Mouse (Mus musculus) mesoderm, embryonic 11.5 days (tissue): Measurements from ENCODE around the gene Aqp3.
A peak's percentile ranks its signal among the peaks of the same experiment; 100 is the strongest.
"Not testable (repeated sequence)": the region's sequence is repeated elsewhere in the genome, so short reads cannot be mapped to it uniquely, and the experiment has no call there.

ENCODE experiments used
- DNase-seq: peaks from one replicate; pipeline ENCODE4 v3.0.0-alpha.2; 2012; ENCODE audit warnings: low read depth, low spot score

Gene Aqp3

GRCm38 (mm10) chr4:41102901-41103300 lies 4.9 kb upstream of the Aqp3 start:
- no peak for DNase-seq

- no peak for DNase-seq
These were observed 3.0 kb upstream of the Aqp3 start for GRCm38 (mm10) chr4:41100986-41101385.

GRCm38 (mm10) chr4:41098577-41098951 lies 581 bp upstream of the Aqp3 start:
- DNase-seq = peak; percentile 19

- DNase-seq = no peak
These were observed 602 bp downstream of the Aqp3 start for GRCm38 (mm10) chr4:41097381-41097780.

- DNase-seq = no peak
These were observed 1.2 kb downstream of the Aqp3 start for GRCm38 (mm10) chr4:41096794-41097193.

GRCm38 (mm10) chr4:41096169-41096568 lies 1.8 kb downstream of the Aqp3 start:
- DNase-seq = no peak

GRCm38 (mm10) chr4:41094361-41094760 lies 3.6 kb downstream of the Aqp3 start:
- no peak for DNase-seq

GRCm38 (mm10) chr4:41092958-41093357 lies 5.0 kb downstream of the Aqp3 start:
- DNase-seq = no peak

GRCm38 (mm10) chr4:41091391-41091790 lies 6.6 kb downstream of the Aqp3 start:
- no peak for DNase-seq

GRCm38 (mm10) chr4:41089705-41090104 lies 8.3 kb downstream of the Aqp3 start:
- DNase-seq = no peak

GRCm38 (mm10) chr4:41089189-41089588 lies 8.8 kb downstream of the Aqp3 start:
- DNase-seq = no peak

GRCm38 (mm10) chr4:41087459-41088298 lies 10.3 kb downstream of the Aqp3 start:
- no peak for DNase-seq

GRCm38 (mm10) chr4:41086947-41087346 lies 11.0 kb downstream of the Aqp3 start:
- DNase-seq = no peak

- no peak for DNase-seq
These were observed 13.2 kb downstream of the Aqp3 start for GRCm38 (mm10) chr4:41084819-41085218.

GRCm38 (mm10) chr4:41082803-41083202 lies 15.2 kb downstream of the Aqp3 start:
- DNase-seq = not testable (repeated sequence)

GRCm38 (mm10) chr4:41081733-41082132 lies 16.2 kb downstream of the Aqp3 start:
- no peak for DNase-seq

- no peak for DNase-seq
These were observed 19.3 kb downstream of the Aqp3 start for GRCm38 (mm10) chr4:41078726-41079125.

GRCm38 (mm10) chr4:41074461-41074860 lies 23.5 kb downstream of the Aqp3 start:
- no peak for DNase-seq

GRCm38 (mm10) chr4:41073008-41073817 lies 24.8 kb downstream of the Aqp3 start:
- no peak for DNase-seq

GRCm38 (mm10) chr4:41071500-41072429 lies 26.2 kb downstream of the Aqp3 start:
- no peak for DNase-seq

GRCm38 (mm10) chr4:41065196-41065595 lies 32.8 kb downstream of the Aqp3 start:
- no peak for DNase-seq
